Mouse (Mus musculus) olfactory bulb, adult 2 months (tissue): ENCODE measurements around the gene Atp2a1. TPM values are rescaled to one million over a fixed set of nuclear protein-coding genes. Genes with fewer than 3 reads are reported as not detected.

Source experiments
- H3K27ac ChIP-seq: fragments of 200-500 bp; 2 replicates; pipeline ENCODE4 v1.5.1; 2012; ENCODE audit warnings: low read depth, low read length; ENCODE audit not compliant: insufficient read depth
- H3K4me1 ChIP-seq: fragments of 200-500 bp; 2 replicates; pipeline ENCODE4 v1.6.1; 2012; ENCODE audit warnings: low read length; ENCODE audit not compliant: control insufficient read depth, insufficient read depth
- H3K4me3 ChIP-seq: fragments of 200-500 bp; 2 replicates; pipeline ENCODE4 v1.5.1; 2012; ENCODE audit warnings: mild to moderate bottlenecking, low read depth, low read length, moderate library complexity; ENCODE audit not compliant: insufficient read depth
- CTCF ChIP-seq: fragments of 200-500 bp; IDR thresholded peaks from 2 replicates; pipeline ENCODE4 v1.5.1; 2012; ENCODE audit warnings: low read depth, mild to moderate bottlenecking, low read length, moderate library complexity; ENCODE audit not compliant: insufficient read depth
- POLR2A ChIP-seq: fragments of 200-500 bp; IDR thresholded peaks from 2 replicates; pipeline ENCODE4 v1.6.1; 2012; ENCODE audit warnings: mild to moderate bottlenecking, low read depth, low read length, moderate library complexity; ENCODE audit not compliant: insufficient read depth
- WGBS: fragments of 180-500 bp; shearing (Covaris S2); methylation state at CpG from one replicate; pipeline ENCODE4 v1.1.7; 2018; 5-methylcytosine and 5-hydroxymethylcytosine counted together
- polyA plus RNA-seq: library from polyadenylated mRNA; stranded (reverse); fragments of >200 nt; gene quantifications from 2 replicates; pipeline ENCODE4 v1.2.4, GENCODE M21; 2012; ENCODE audit warnings: low replicate concordance; ENCODE audit not compliant: missing spikeins, insufficient read depth, insufficient read length

The Atp2a1 gene
- polyA plus RNA-seq, 1 experiment = not detected

DNA sequence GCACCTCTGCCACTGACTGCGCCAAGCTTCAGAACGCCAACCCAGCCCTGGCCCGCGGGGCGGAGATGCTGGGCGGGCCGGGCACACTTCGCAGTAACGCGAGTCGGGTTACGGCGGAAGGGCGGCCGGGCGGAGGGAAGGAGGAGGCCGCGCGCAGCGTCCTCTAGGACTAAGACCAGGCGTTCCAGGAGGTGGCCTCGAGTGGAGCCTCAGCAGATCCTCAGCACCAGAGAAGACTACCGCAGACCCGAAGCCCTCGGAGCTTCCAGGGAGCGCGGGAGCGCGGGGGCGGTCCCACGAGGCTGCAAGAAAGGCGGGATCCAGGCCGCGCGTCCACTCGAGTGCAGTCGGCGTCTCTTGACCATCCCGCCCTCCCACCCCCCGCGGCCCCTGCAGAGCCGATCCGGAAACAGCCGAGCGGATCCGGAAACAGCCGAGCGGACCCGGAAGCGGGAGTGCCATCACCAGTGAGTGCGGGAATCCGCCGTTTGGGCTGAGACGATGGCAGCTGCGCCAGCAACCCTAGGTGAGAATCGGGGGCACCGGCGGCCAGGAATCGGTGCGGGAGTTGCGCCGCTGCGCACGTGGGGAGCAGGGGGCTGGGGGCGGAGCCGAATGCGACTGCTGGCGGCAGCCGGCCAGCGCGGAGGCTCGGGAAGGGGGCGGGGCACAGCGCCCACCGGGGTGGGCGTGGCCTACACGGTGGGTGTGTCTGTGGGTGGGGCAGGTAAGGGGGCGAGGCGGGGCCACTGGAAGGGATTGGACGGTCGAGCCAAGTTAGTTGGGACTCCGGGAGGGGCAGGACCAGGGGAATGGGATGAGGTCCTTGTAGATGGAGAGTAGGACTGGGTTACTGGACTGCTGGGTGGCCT, 34.0 kb downstream of the Atp2a1 start, which contains the start of gene Rabep2:
TSS of gene Rabep2 (plus strand) at position 129 of the 872 bp plus-strand sequence.
- peak within 1 kb of the TSS; percentile 63 for H3K27ac ChIP-seq
- peak within 1 kb of the TSS; percentile 97 for H3K4me3 ChIP-seq
- WGBS = under 1% methylated on average over 80 of the region's 82 CpGs
- TF ChIP-seq POLR2A (no peak; the same call in 1 of the 2 replicates), CTCF (no peak)
- H3K4me1 ChIP-seq = peaks cover 12% of the 10 kb centered on the region

DNA sequence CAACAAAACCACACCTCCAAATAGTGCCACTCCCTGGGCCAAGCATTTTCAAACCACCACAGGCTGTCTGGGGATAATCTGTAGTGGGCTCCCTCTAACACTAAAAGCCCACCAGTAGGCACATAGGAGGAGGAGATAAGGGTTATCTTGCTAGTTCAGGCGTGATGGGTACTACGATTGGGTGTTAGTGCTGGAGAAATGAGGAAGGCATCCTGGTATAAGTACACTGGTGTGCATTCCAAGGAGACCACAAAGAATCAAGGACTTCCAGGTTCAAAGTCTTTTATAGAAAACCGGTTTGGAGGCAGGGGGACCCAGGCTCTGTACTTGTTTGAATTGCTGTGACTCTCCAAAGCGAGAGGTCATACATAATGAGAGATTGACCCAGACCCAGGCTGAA, 34.8 kb downstream of the Atp2a1 start:
- Histone ChIP-seq H3K27ac (peak overlapping the region; percentile 63), H3K4me3 (peak overlapping the region; percentile 97), H3K4me1 (peaks cover 12% of the 10 kb centered on the region)
- WGBS = 23% methylated on average over 4 of the region's 4 CpGs
- TF ChIP-seq CTCF (no peak), POLR2A (no peak)

DNA sequence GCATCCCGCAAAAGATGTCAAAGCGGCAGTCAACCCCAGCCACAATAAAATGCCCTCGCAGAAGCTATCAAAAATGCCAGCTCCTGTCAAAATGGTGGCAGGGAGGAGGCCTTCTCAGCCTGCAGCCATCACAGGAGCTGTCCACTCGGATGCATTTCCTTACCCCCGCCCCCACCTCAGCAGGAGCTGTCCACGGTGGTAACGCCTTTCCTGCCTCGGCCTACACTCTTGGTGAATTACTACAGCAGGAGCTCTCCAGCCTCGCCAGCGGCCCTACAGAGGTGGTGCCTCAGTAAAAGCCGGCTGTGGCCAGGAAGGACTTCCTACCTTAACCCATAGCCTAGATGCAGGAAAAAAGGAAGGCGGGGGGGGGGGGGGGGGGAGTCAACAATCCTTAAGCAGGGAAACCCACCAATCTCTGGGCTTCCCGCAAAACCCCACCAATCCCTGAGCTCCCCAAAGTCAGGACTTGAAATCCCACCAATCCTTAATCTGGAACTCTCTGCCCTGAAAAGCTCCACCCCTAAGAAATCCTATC, 35.5 kb downstream of the Atp2a1 start:
- no peak overlapping the region for H3K4me3 ChIP-seq
- 61% methylated on average over 13 of the region's 13 CpGs for whole genome bisulfite sequencing
- peaks cover 12% of the 10 kb centered on the region for H3K4me1 ChIP-seq
- no peak overlapping the region for H3K27ac ChIP-seq
- no peak for TF ChIP-seq CTCF
- TF ChIP-seq POLR2A = no peak

DNA sequence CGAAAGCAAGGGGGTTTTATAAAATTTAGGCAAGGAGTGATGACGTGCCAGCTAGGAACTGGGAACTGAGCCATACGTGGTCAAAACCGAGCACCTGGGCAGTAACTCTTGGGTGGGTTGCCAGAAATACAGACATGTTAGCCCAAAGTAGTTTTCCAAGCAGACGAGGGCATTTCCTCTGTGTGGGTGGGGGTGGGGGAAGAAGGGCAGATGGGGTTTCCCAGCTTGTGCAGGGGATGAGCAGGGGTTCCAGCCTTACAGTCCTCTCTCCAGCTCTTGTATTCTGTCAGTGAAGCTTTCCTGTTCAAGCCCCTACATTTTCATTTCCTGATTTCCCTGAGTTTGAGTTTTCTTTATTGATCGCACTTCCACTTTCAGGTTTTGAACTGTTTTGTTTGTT, 38.7 kb downstream of the Atp2a1 start:
- TF ChIP-seq POLR2A (no peak), CTCF (no peak)
- Histone ChIP-seq H3K4me3 (no peak overlapping the region), H3K27ac (no peak overlapping the region), H3K4me1 (peaks cover 4% of the 10 kb centered on the region; the same call in 1 of the 2 replicates)
- WGBS = 81% methylated on average over 6 of the region's 6 CpGs

DNA sequence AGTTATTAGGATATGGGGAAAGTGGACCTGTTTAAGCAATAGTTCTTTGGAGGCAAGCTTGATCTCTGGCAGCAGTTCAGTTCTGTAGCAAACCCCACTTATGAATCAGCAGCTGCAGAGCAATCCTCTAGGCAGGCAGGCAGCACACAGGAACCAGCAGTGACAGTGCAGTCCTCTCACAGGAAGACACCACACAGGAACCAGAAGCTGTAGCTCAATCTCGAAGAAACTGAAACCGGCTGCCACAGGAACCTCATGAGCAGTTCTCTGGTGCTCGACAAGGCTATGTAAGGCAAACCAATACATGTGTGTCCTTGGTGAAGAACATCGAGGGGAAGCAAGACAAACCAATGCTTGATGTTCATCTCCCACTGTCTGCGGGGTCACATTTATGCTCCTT, 41.2 kb downstream of the Atp2a1 start:
- no peak overlapping the region for H3K4me3 ChIP-seq
- H3K27ac ChIP-seq = no peak overlapping the region
- 89% methylated on average over 5 of the region's 5 CpGs for WGBS
- H3K4me1 ChIP-seq = no peaks in the 10 kb centered on the region
- TF ChIP-seq POLR2A (no peak), CTCF (no peak)

DNA sequence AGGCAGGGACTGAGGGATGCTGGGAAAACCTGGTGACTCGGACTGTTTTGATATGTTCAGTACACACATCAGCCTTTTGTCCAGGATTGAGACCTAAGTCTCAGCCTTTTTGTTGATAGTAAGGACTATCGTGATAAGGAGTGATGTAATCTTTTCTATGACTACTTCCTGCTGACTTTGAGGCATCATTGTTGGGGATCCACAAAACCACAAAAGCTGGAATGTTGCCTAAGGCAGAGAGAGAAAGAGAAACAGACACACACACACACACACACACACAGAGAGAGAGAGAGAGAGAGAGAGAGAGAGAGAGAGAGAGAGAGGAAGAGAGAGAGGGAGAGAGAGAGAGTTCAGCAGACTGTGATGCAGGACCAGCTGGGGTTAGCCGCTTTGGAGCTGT, 44.4 kb downstream of the Atp2a1 start:
- TF ChIP-seq CTCF (no peak), POLR2A (no peak)
- H3K4me3 ChIP-seq = no peak overlapping the region
- WGBS = 56% methylated on average over 3 of the region's 3 CpGs
- H3K4me1 ChIP-seq = no peaks in the 10 kb centered on the region
- H3K27ac ChIP-seq = no peak overlapping the region

DNA sequence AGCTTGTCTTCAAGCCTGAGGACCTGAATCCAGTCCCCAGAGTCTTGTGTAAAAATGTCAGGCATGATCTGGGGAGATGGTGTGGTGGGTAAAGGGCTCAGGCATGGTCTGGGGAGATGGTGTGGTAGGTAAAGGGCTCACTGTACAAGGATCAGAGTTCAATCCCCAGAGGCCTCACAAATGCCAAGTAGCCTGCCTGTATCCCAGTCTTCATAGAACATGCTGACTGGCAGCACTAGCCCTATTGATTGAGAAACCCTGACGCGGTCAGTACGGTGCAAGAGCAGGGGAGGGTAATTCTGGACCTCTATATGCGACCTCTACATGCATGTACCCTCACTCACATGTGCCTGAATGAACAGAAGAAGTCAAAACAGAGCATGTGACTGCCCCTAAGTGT, 45.3 kb downstream of the Atp2a1 start:
- Histone ChIP-seq H3K27ac (no peak overlapping the region), H3K4me3 (no peak overlapping the region), H3K4me1 (no peaks in the 10 kb centered on the region)
- no peak for TF ChIP-seq POLR2A
- TF ChIP-seq CTCF = no peak
- WGBS = 78% methylated on average over 4 of the region's 4 CpGs

DNA sequence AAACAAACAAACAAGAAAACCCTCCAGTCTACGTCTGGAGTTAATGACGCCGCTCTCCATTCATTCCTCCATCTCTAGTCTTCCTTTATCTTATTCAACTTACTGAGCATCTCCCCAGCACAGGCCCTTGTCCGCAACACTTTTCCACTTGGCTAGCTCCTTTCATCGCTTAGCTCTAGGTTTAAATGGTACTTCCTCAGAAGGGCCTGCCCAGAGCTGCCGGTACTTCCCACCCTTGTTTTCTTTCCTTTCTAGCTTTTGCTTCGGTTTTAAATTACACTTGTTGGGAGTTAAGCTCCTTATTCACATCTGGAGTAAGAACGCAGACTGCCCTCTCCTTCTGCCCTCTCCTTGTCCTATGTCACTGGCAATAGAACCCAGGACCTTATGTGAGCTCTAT, 45.9 kb downstream of the Atp2a1 start:
- TF ChIP-seq CTCF = no peak
- Histone ChIP-seq H3K4me3 (no peak overlapping the region), H3K27ac (no peak overlapping the region), H3K4me1 (no peaks in the 10 kb centered on the region)
- 48% methylated on average over 8 of the region's 8 CpGs for WGBS

DNA sequence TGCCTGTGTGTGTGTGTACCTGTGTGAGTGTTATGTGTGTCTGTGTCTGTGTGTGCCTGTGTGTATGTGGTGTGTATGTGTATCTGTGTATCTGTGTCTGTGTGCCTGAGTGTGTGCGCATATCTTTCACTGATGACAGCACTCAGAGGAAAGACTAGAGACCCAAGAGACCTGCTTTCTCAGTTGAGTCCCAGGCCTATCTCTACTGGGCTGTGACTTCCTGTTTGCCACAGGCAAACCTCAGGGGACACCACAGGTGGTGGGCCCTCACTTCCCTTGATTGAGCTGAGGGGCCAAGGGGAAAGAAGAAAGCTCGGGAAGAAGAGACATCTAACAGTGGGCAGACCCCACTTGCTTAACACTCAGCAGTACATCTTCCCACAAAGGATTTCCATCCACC, 46.3 kb downstream of the Atp2a1 start:
- Histone ChIP-seq H3K4me3 (no peak overlapping the region), H3K27ac (no peak overlapping the region), H3K4me1 (no peaks in the 10 kb centered on the region)
- TF ChIP-seq CTCF = no peak
- TF ChIP-seq POLR2A = no peak
- 52% methylated on average over 2 of the region's 2 CpGs for WGBS

DNA sequence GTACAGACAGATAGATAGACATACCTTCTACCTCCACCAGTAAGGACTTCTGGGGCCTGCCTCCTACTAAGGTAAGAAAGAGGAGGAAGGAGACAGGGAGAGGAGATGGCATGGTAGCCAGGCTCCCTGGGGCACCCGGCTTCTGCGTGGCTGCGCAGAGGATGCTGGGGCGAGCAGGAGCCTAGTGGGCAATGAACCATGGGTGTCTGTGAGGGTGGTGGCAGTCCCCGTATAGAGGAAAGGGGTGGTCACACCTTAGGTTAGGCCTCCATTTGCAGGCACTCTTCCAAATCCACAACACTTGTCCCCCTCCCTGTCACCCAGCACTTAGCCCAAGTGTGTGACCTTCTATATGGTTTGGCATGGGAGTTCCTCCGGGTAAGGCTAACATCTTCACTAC, 48.2 kb downstream of the Atp2a1 start, which contains the start of gene Cd19:
TSS of gene Cd19 (minus strand) at position 165 of the 400 bp plus-strand sequence.
- H3K4me3 ChIP-seq = no peak within 1 kb of the TSS
- H3K4me1 ChIP-seq = no peaks in the 10 kb centered on the region
- no peak for TF ChIP-seq CTCF
- TF ChIP-seq POLR2A = no peak
- H3K27ac ChIP-seq = no peak within 1 kb of the TSS
- 93% methylated on average over 6 of the region's 6 CpGs for WGBS
